Mouse (Mus musculus) liver, embryonic 11.5 days (tissue): ENCODE measurements at regions not wholly inside any gene's neighbourhood (a gene's known extent, or its start where the extent isn't known, plus 50 kb on each side); places are given as distances from the start of the nearest gene placed in this dataset.
A peak's percentile ranks its signal among the peaks of the same experiment; 100 is the strongest.

ENCODE experiments used
- ATAC-seq: fragments of 200-750 bp; cut with Nextera tagmentation; replicated peaks from 2 replicates; pipeline ENCODE4 v1.8.0; 2017; ENCODE audit warnings: moderate number of reproducible peaks, mild to moderate bottlenecking, moderate TSS enrichment, moderate library complexity; ENCODE audit not compliant: low FRiP score
- DNase-seq: peaks from one replicate; pipeline ENCODE4 v3.0.0-alpha.2; 2017; ENCODE audit warnings: low spot score
- H3K27ac ChIP-seq: fragments of 300-500 bp; sonication (generic); 2 replicates; pipeline ENCODE4 v1.5.1; 2014; ENCODE audit warnings: mild to moderate bottlenecking, low read depth, low read length, control low read depth
- H3K27me3 ChIP-seq: fragments of 300-500 bp; sonication (generic); replicated peaks from 2 replicates; pipeline ENCODE4 v1.6.1; 2014; ENCODE audit warnings: low read length, mixed read lengths; ENCODE audit not compliant: control insufficient read depth, insufficient read depth
- H3K36me3 ChIP-seq: fragments of 300-500 bp; sonication (generic); 2 replicates; pipeline ENCODE4 v1.6.1; 2014; ENCODE audit warnings: mild to moderate bottlenecking, low read length, moderate library complexity, mixed read lengths; ENCODE audit not compliant: control insufficient read depth, insufficient read depth
- H3K4me1 ChIP-seq: fragments of 300-500 bp; sonication (generic); replicated peaks from 2 replicates; pipeline ENCODE4 v1.6.1; 2014; ENCODE audit warnings: low read length, mixed read lengths; ENCODE audit not compliant: control insufficient read depth, insufficient read depth
- H3K4me2 ChIP-seq: fragments of 300-500 bp; sonication (generic); 2 replicates; pipeline ENCODE4 v1.6.1; 2014; ENCODE audit warnings: mild to moderate bottlenecking, control low read depth, moderate library complexity
- H3K4me3 ChIP-seq: fragments of 300-500 bp; sonication (generic); 2 replicates; pipeline ENCODE4 v1.5.1; 2014; ENCODE audit warnings: low read depth, low read length, control low read depth
- H3K9ac ChIP-seq: fragments of 300-500 bp; sonication (generic); 2 replicates; pipeline ENCODE4 v1.6.1; 2014; ENCODE audit warnings: low read depth, low read length, control low read depth
- H3K9me3 ChIP-seq: fragments of 300-500 bp; sonication (generic); 2 replicates; pipeline ENCODE4 v1.6.1; 2016; ENCODE audit warnings: low read length, inconsistent platforms, mixed read lengths; ENCODE audit not compliant: control insufficient read depth
- WGBS: fragments of 180-500 bp; shearing (Covaris S2); extraction: QIAGEN DNeasy Blood & Tissue Kit; methylation state at CpG from one replicate; pipeline ENCODE4 v1.1.7; 2014; 5-methylcytosine and 5-hydroxymethylcytosine counted together

GRCm38 (mm10) chr3:151210978-151211377 lies 226.7 kb upstream of the Adgrl4 start:
- Histone ChIP-seq H3K9me3 (no peaks in the 10 kb centered on the region), H3K27me3 (no peaks in the 10 kb centered on the region), H3K4me3 (no peak overlapping the region), H3K9ac (no peak overlapping the region), H3K4me1 (no peaks in the 10 kb centered on the region), H3K27ac (no peak overlapping the region), H3K4me2 (no peak overlapping the region), H3K36me3 (no peaks in the 10 kb centered on the region)
- no peak for DNase-seq
- WGBS = 81% methylated on average over 4 of the region's 4 CpGs
- no peak for ATAC-seq

DNA sequence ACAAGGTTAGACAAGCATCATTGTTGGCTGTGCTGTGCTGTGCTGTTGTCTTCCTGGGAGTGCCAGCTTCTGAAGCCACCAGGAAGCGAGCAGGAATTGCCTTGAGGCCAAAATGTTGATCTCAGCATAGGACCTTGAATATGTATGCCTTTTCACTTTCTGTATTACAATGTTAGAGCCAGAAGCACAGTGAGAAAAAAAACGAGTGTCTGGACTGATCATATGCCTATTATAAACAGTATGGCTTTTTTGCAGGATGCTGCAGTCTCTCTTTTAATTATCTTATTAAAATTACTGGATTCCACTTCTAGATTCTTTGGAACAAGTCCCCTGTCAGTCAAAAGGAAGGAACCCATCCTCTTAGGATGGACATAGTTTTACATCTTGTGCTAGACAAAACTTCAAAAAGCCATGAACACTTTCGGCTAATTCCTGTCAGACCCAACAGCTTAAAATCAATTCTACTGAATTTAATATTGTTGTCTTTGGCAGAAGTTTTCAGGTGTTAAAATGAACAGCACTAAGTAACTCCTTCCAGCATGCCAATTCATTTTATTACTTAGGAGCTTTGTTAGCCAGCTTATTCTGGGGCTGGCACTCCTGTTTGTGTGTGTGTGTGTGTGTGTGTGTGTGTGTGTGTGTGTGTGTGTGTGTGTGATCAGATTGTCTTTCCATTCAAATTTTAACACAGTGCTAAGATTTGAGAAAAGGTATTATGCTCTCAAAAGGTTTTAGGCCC lies 220.8 kb upstream of the Adgrl4 start:
- Histone ChIP-seq H3K27ac (no peak overlapping the region), H3K36me3 (no peaks in the 10 kb centered on the region), H3K9ac (no peak overlapping the region), H3K4me1 (no peaks in the 10 kb centered on the region), H3K27me3 (no peaks in the 10 kb centered on the region), H3K4me3 (no peak overlapping the region), H3K9me3 (no peaks in the 10 kb centered on the region), H3K4me2 (no peak overlapping the region)
- ATAC-seq (no peak), DNase-seq (no peak)
- 71% methylated on average over 3 of the region's 3 CpGs for WGBS

DNA sequence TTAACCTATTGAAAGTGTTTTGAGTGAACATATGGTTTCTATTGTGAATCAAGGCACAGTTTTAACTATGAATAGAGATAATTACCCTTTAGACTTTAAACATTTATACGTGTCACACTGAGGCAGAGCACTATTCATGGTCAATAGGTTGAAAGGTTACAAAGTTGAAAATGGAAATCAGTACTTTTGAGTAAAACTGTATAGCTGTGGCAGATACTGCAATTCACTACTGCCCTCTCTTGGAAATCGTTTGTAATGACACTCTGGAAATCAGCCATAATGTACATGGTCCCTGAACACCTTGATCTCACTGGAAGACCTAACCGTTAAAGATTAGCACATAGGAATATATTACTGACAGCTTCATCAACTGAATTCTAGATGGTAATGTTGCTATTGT lies 215.3 kb upstream of the Adgrl4 start:
- ATAC-seq (no peak), DNase-seq (no peak)
- Histone ChIP-seq H3K36me3 (no peaks in the 10 kb centered on the region), H3K4me3 (no peak overlapping the region), H3K4me1 (no peaks in the 10 kb centered on the region), H3K9me3 (no peaks in the 10 kb centered on the region), H3K27ac (no peak overlapping the region), H3K4me2 (no peak overlapping the region), H3K27me3 (no peaks in the 10 kb centered on the region), H3K9ac (no peak overlapping the region)
- WGBS = 18% methylated on average over 3 of the region's 3 CpGs

GRCm38 (mm10) chr3:151252458-151252857 lies 185.2 kb upstream of the Adgrl4 start:
- Histone ChIP-seq H3K9ac (no peak overlapping the region), H3K27ac (no peak overlapping the region)
- 77% methylated on average over 2 of the region's 2 CpGs for WGBS

GRCm38 (mm10) chr3:151262821-151263220 lies 174.9 kb upstream of the Adgrl4 start:
- Histone ChIP-seq H3K27ac (no peak overlapping the region), H3K4me2 (no peak overlapping the region), H3K9ac (no peak overlapping the region), H3K36me3 (no peaks in the 10 kb centered on the region), H3K9me3 (no peaks in the 10 kb centered on the region), H3K4me3 (no peak overlapping the region), H3K4me1 (no peaks in the 10 kb centered on the region), H3K27me3 (no peaks in the 10 kb centered on the region)
- no peak for ATAC-seq
- WGBS = 62% methylated on average over 3 of the region's 3 CpGs
- DNase-seq = no peak

More at GRCm38 (mm10) chr3:151252458-151252857, 185.2 kb upstream of the Adgrl4 start:
- Histone ChIP-seq H3K9me3 (no peaks in the 10 kb centered on the region), H3K36me3 (no peaks in the 10 kb centered on the region), H3K4me2 (no peak overlapping the region), H3K4me3 (no peak overlapping the region), H3K4me1 (no peaks in the 10 kb centered on the region), H3K27me3 (no peaks in the 10 kb centered on the region)
- DNase-seq (no peak), ATAC-seq (no peak)

- Histone ChIP-seq H3K27me3 (no peaks in the 10 kb centered on the region), H3K4me3 (no peak overlapping the region), H3K4me1 (no peaks in the 10 kb centered on the region), H3K9me3 (no peaks in the 10 kb centered on the region), H3K36me3 (no peaks in the 10 kb centered on the region), H3K4me2 (no peak overlapping the region), H3K9ac (no peak overlapping the region), H3K27ac (no peak overlapping the region)
- 37% methylated on average over 2 of the region's 2 CpGs for WGBS
- ATAC-seq (no peak), DNase-seq (no peak)
Observed at GRCm38 (mm10) chr3:151265658-151266057, 172.0 kb upstream of the Adgrl4 start.

DNA sequence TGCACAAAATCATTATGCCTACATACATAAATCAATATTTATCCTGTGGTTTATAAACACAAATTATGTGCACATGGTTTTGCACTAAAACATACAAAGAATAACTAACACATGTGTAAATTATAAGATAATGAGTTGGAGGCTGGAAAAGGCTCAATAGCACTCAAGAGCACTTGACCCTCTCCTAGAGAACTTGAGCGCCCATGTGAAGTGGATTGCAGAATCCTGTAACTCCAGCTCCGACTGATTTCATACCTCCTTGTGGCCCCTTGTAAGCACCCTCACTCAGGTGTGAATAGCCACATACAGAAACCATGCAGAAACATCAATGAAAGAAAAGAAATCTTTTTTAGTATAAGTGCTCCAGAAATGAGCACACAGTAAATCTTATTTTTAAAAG lies 168.2 kb upstream of the Adgrl4 start:
- Histone ChIP-seq H3K36me3 (no peaks in the 10 kb centered on the region), H3K9ac (no peak overlapping the region), H3K4me3 (no peak overlapping the region), H3K4me2 (no peak overlapping the region), H3K9me3 (no peaks in the 10 kb centered on the region), H3K27ac (no peak overlapping the region), H3K27me3 (no peaks in the 10 kb centered on the region), H3K4me1 (no peaks in the 10 kb centered on the region)
- DNase-seq (no peak), ATAC-seq (no peak)
- WGBS = 84% methylated on average over 2 of the region's 2 CpGs

DNA sequence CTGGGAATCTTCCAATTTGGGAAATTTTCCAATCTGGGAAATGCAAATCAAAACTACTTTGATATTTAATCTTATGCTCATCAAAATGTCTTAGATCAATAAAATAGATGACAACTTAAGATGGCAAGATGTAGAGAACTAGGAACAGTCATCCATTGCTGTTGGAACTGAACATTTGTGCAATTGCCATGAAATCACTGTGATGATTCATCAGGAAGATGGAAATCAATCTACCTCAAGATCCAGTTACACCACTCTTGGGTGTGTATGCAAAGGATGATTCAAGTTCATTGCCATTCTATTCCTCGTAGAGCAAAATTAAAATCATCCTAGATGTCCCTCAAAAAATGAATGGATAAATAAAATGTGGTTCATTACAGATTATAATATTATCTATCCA lies 153.9 kb upstream of the Adgrl4 start:
- ATAC-seq = no peak
- 86% methylated on average over 1 of the region's 1 CpGs for WGBS

GRCm38 (mm10) chr3:151293981-151294605 lies 143.6 kb upstream of the Adgrl4 start:
- 48% methylated on average over 11 of the region's 11 CpGs for WGBS
- H3K4me1 ChIP-seq = no peaks in the 10 kb centered on the region
- no peaks in the 10 kb centered on the region for H3K27me3 ChIP-seq
- no peak overlapping the region; the same call in 1 of the 2 replicates for H3K4me2 ChIP-seq
- H3K36me3 ChIP-seq = no peaks in the 10 kb centered on the region
- H3K9ac ChIP-seq = no peak overlapping the region
- no peak overlapping the region for H3K4me3 ChIP-seq
- no peak for DNase-seq
- no peak overlapping the region for H3K27ac ChIP-seq
- no peaks in the 10 kb centered on the region for H3K9me3 ChIP-seq
- peak; percentile 66 for ATAC-seq

More for the DNA sequence above, 153.9 kb upstream of the Adgrl4 start:
- H3K36me3 ChIP-seq = no peaks in the 10 kb centered on the region
- no peak overlapping the region for H3K9ac ChIP-seq
- no peak overlapping the region for H3K4me3 ChIP-seq
- H3K4me2 ChIP-seq = no peak overlapping the region
- no peaks in the 10 kb centered on the region for H3K9me3 ChIP-seq
- no peaks in the 10 kb centered on the region for H3K4me1 ChIP-seq
- H3K27me3 ChIP-seq = no peaks in the 10 kb centered on the region
- DNase-seq = no peak
- no peak overlapping the region for H3K27ac ChIP-seq
